Mouse (Mus musculus) heart, embryonic 10.5 days (tissue): ENCODE results near the gene Olfr871. TPM values are rescaled to one million over a fixed set of nuclear protein-coding genes. Genes with fewer than 3 reads are reported as not detected.
"Not testable (repeated sequence)": the region's sequence is repeated elsewhere in the genome, so short reads cannot be mapped to it uniquely, and the experiment has no call there.

Source experiments
- DNase-seq: peaks from one replicate; pipeline ENCODE4 v3.0.0-alpha.2; 2017; ENCODE audit warnings: low spot score
- H3K27ac ChIP-seq: fragments of 300-500 bp; sonication (generic); 2 replicates; pipeline ENCODE4 v1.5.1; 2016; ENCODE audit warnings: mild to moderate bottlenecking
- H3K27me3 ChIP-seq: fragments of 300-500 bp; sonication (generic); 2 replicates; pipeline ENCODE4 v1.6.1; 2016; ENCODE audit warnings: mild to moderate bottlenecking; ENCODE audit not compliant: poor library complexity, insufficient read depth, severe bottlenecking
- H3K36me3 ChIP-seq: fragments of 300-500 bp; sonication (generic); 2 replicates; pipeline ENCODE4 v1.6.1; 2016; ENCODE audit warnings: mild to moderate bottlenecking, moderate library complexity
- H3K4me1 ChIP-seq: fragments of 300-500 bp; sonication (generic); 2 replicates; pipeline ENCODE4 v1.6.1; 2016; ENCODE audit warnings: mild to moderate bottlenecking
- H3K4me3 ChIP-seq: fragments of 300-500 bp; sonication (generic); 2 replicates; pipeline ENCODE4 v1.5.1; 2016; ENCODE audit warnings: mild to moderate bottlenecking, moderate library complexity
- H3K9me3 ChIP-seq: fragments of 300-500 bp; sonication (generic); 2 replicates; pipeline ENCODE4 v1.6.1; 2016; ENCODE audit warnings: mild to moderate bottlenecking, moderate library complexity
- WGBS: fragments of 180-500 bp; shearing (Covaris S2); methylation state at CpG from one replicate; pipeline ENCODE4 v1.1.7; 2016; 5-methylcytosine and 5-hydroxymethylcytosine counted together
- polyA plus RNA-seq: library from polyadenylated mRNA; unstranded; fragments of >200 nt; fragmentation: Nextera tagmentation; extraction: Ambion mirVana; gene quantifications from 2 replicates; pipeline ENCODE4 v1.2.1, GENCODE M21; 2016

The Olfr871 gene
- not detected in 2 replicates for polyA plus RNA-seq

DNA sequence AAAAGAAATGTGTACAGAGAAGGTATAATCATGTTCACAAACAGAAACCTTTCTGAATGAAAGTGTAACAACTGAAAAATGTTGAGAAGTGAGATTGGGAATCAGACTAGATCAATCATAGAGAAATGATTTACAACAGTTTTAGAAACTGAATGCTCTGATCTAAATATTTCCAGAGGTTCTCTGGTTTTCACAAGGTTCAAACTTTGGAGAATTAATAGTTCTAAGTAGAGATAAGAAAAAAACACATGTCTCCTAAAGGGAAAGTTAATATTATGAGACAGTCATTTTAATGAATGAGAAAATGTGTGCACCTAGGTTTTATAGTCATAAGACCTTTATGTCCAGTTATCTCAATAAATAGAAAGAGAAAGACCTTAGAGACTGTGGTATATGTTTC, at the start of gene Olfr871:
Gene Olfr871 (plus strand): TSS at position 301 of the 400 bp plus-strand sequence.
- DNase-seq, result no peak
- H3K4me1 ChIP-seq, result no peaks in the 10 kb centered on the region
- H3K4me3 ChIP-seq, result no peak within 1 kb of the TSS
- H3K27me3 ChIP-seq, result no peaks in the 10 kb centered on the region
- H3K27ac ChIP-seq, result no peak within 1 kb of the TSS
- H3K36me3 ChIP-seq, result no peaks in the 10 kb centered on the region
- 0 out of 2 replicates have a peak, but pooled peaks cover 2% of the 10 kb centered on the region for H3K9me3 ChIP-seq

DNA sequence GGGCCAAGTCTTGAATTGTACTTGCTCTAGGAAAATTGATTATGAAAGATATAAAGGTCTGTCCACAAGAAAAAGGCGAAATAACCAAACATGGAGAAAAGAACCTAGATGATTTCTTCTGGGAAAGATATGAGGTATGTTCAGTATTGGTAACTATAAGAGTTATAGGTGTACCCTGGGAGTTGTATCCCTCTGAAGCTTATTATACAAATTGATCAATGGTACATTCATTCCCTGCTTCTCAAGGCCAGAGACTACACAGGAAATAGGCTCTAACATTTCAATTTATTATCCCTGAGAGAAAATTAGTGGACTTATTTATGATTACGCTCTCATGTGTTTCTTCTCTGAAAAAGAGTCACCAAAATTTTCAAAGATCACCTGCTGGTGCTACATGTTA, 38.0 kb upstream of the Olfr871 start, which contains the start of gene Olfr870:
Gene Olfr870 (minus strand): TSS at position 101 of the 400 bp plus-strand sequence.
- Histone ChIP-seq H3K9me3 (0 out of 2 replicates have a peak, but pooled peaks cover 2% of the 10 kb centered on the region), H3K27me3 (no peaks in the 10 kb centered on the region), H3K36me3 (no peaks in the 10 kb centered on the region), H3K4me1 (no peaks in the 10 kb centered on the region), H3K27ac (no peak within 1 kb of the TSS), H3K4me3 (no peak within 1 kb of the TSS)
- WGBS, result 72% methylated on average over 2 of the region's 2 CpGs
- no peak for DNase-seq

DNA sequence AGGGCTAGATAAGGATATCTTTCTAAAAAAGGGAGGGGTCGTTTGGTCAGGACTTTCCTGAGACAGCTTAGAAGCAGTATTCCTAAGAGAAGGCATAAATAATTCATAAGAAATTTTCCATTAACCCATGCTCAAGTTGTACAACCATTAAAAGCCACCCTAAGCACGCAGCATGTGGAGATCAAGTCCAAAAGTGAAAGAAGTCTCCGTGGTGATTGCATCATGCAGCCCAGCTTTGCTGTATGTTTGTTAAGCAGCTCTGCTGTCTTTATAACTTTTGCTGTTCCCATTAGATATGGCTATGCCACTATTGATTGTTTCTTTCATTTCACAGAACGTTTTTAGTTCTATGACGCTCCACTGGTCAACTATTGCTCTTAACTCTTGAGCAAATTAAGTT, 32.5 kb upstream of the Olfr871 start:
- Histone ChIP-seq H3K4me3 (no peak overlapping the region), H3K36me3 (no peaks in the 10 kb centered on the region), H3K4me1 (no peaks in the 10 kb centered on the region), H3K27ac (no peak overlapping the region), H3K27me3 (no peaks in the 10 kb centered on the region), H3K9me3 (peaks cover 10% of the 10 kb centered on the region)
- WGBS, result 68% methylated on average over 5 of the region's 5 CpGs
- no peak for DNase-seq

DNA sequence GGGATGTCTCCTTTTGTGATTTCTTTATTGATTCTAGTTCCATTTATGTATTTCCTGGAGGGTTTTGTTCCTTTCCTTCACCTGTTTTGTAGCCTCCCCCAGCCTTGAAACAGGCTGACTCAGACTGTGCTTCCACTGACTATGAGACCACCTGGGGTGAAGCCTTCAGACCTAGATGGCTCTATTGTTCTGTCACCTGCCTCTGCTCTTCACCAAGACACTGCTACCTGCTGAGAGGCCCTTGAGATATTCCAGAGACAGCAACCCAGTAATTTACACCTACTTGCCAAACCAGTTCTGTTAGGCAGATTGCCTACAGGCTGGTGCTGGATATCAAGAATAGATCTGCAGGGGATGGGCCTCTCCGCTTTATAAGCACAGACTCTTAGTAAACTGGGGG, 9.9 kb upstream of the Olfr871 start:
- Histone ChIP-seq H3K4me1 (no peaks in the 10 kb centered on the region), H3K4me3 (no peak overlapping the region), H3K27ac (no peak overlapping the region), H3K27me3 (no peaks in the 10 kb centered on the region), H3K9me3 (peaks cover 5% of the 10 kb centered on the region; the same call in 1 of the 2 replicates), H3K36me3 (no peaks in the 10 kb centered on the region)
- 61% methylated on average over 1 of the region's 1 CpGs for WGBS
- no peak for DNase-seq

DNA sequence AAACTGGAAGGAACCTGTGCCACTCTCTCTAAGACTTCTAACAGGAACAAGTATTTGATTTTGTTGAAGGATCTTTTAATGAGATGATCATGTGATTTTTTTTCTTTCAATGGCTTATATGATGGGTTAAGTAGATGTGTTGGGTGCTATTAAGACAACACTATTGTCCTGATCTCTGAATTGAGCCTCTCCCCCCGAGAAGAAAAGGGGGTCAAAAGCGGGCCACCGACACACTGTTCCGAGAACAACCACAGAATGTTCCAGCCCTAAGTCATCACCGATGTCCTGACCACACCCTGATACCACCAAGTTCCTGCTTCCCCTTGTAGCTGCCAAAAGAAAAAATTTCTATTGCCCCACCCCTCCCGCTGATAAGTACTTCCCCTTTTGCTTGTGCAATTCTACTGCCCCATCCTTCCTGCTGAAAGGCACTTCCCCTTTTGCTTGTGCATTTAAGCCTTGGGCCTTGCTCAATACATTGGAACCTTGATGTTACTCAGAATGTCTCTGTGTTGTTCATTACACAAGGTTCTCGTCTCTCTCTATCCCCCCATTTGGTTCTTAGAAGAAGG, 8.5 kb upstream of the Olfr871 start:
- WGBS, result 86% methylated on average over 7 of the region's 7 CpGs
- H3K4me1 ChIP-seq, H3K27ac ChIP-seq: not testable (repeated sequence)

DNA sequence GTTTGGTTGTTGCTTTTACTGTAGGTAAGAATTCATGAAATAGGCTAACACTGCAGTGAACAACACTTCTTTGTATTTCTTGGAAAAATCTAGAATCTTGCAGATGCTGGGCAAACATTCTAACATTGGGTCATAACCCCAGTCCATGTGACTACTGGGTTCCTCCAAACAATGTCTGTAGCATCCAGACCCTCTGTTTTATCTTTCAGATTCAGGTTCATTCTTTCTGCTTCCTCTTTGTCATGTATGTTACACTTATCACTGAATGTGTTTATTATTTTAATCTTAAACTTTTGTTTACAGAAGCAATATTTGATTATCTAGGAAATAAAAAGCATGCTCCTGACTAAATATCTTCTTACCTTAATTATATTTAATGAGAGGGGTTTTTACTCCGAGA, 1.2 kb upstream of the Olfr871 start:
- no peaks in the 10 kb centered on the region for H3K36me3 ChIP-seq
- H3K27ac ChIP-seq, result no peak overlapping the region
- no peaks in the 10 kb centered on the region for H3K9me3 ChIP-seq
- H3K27me3 ChIP-seq, result no peaks in the 10 kb centered on the region
- H3K4me3 ChIP-seq, result no peak overlapping the region
- WGBS, result 49% methylated on average over 1 of the region's 1 CpGs
- DNase-seq, result no peak
- no peaks in the 10 kb centered on the region for H3K4me1 ChIP-seq

More for the DNA sequence above, 8.5 kb upstream of the Olfr871 start:
- H3K36me3 ChIP-seq, H3K9me3 ChIP-seq, DNase-seq, H3K4me3 ChIP-seq, H3K27me3 ChIP-seq: not testable (repeated sequence)

DNA sequence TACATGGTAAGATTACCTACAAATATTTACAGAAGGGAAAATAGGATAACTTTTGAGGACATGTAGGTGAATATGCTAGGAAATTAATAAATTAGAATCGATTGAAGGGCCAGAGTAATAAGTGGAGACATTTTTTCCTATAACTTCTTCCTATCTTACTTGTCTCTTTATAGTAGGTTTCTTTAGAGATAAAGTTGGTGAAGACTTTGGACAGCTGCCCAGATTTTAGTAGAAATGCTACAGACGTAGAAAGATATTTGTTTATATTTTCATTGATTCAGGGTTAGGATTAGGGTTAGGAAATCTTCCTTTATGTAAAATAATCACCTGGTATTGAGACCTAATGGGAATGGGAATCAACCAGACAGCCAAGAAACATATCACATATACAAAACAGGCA, 530 bp upstream of the Olfr871 start:
- Histone ChIP-seq H3K4me1 (no peaks in the 10 kb centered on the region), H3K4me3 (no peak overlapping the region), H3K36me3 (no peaks in the 10 kb centered on the region), H3K9me3 (no peaks in the 10 kb centered on the region), H3K27me3 (no peaks in the 10 kb centered on the region), H3K27ac (no peak overlapping the region)
- no peak for DNase-seq
- WGBS, result 67% methylated on average over 2 of the region's 2 CpGs

DNA sequence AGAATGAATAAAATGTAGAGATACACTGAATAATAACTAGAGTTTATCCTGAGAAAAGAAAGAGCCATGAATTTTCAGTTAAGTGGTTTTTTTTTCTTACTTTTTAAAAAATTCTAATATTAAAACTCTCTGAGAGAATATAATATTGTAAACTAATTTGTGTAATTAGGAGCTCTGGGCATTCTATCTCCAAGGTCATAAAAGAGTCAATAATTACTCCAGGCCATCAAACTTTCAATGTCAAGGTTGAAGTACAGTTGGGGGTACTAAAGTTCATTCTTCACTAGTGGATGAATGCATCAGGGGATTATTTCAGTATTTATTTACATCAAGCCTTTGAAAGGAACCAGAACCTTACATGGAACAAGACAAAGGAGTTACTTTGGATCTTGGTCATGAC, 24.8 kb downstream of the Olfr871 start, which contains the start of gene Olfr872:
Gene Olfr872 (plus strand): TSS at position 301 of the 400 bp plus-strand sequence.
- no peak within 1 kb of the TSS for H3K4me3 ChIP-seq
- no peaks in the 10 kb centered on the region for H3K4me1 ChIP-seq
- peaks cover 4% of the 10 kb centered on the region; the same call in 1 of the 2 replicates for H3K9me3 ChIP-seq
- H3K36me3 ChIP-seq, result no peaks in the 10 kb centered on the region
- no peaks in the 10 kb centered on the region for H3K27me3 ChIP-seq
- DNase-seq, result no peak
- H3K27ac ChIP-seq, result no peak within 1 kb of the TSS

DNA sequence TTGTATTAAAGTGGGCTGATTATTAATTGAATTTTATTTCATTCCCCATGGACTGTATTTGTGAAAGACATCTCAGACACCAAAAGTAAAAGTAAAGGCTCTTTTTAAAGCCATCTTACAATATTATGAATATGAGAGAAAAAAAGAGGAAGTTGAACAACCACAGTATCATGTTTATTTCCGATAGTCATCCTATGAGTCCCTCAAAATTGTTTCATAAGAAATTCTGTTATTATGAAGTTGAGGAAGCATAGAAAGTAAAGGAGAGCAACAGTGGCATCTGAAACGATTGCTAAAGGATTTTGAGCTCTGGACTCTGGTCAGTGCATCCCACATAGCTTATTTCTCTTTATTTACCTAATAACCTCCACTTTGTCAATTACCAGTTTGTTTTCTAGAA, 25.4 kb downstream of the Olfr871 start:
- Histone ChIP-seq H3K27me3 (no peaks in the 10 kb centered on the region), H3K27ac (no peak overlapping the region), H3K4me1 (no peaks in the 10 kb centered on the region), H3K36me3 (no peaks in the 10 kb centered on the region), H3K4me3 (no peak overlapping the region), H3K9me3 (peaks cover 4% of the 10 kb centered on the region; the same call in 1 of the 2 replicates)
- 67% methylated on average over 2 of the region's 2 CpGs for WGBS
- DNase-seq, result no peak

Other genes with a start within 250 kb of the Olfr871 start
- not detected in 2 replicates for gene Olfr866, start 184.2 kb upstream of the Olfr871 start, polyA plus RNA-seq
- gene Olfr867, start 154.6 kb upstream of the Olfr871 start, polyA plus RNA-seq, result not detected in 2 replicates
- not detected in 2 replicates for gene Olfr868, start 113.6 kb upstream of the Olfr871 start, polyA plus RNA-seq
- gene Olfr869, start 83.2 kb upstream of the Olfr871 start, polyA plus RNA-seq, result not detected in 2 replicates
- gene Olfr870, start 38.1 kb upstream of the Olfr871 start, polyA plus RNA-seq, result not detected in 2 replicates
- gene Olfr872, start 24.9 kb downstream of the Olfr871 start, polyA plus RNA-seq, result not detected in 2 replicates
- gene Olfr39, start 70.1 kb downstream of the Olfr871 start, polyA plus RNA-seq, result not detected in 2 replicates
- not detected in 2 replicates for gene Olfr873, start 86.3 kb downstream of the Olfr871 start, polyA plus RNA-seq
- 0.06 TPM in 1 of 2 replicates, not detected in the other for gene Olfr18, start 123.9 kb downstream of the Olfr871 start, polyA plus RNA-seq
- gene Zfp560, start 173.0 kb downstream of the Olfr871 start, polyA plus RNA-seq, result 20.9 and 25.0 TPM in 2 replicates
- gene Zfp26, start 248.0 kb downstream of the Olfr871 start, polyA plus RNA-seq, result 15.5 and 16.9 TPM in 2 replicates